Mouse (Mus musculus) MN1 (cell line): ENCODE measurements around the gene Gpank1.

Experiments used
- DNase-seq: peaks from one replicate; pipeline ENCODE4 v3.0.0-alpha.2; 2016; ENCODE audit warnings: low spot score

Gpank1 gene

DNA sequence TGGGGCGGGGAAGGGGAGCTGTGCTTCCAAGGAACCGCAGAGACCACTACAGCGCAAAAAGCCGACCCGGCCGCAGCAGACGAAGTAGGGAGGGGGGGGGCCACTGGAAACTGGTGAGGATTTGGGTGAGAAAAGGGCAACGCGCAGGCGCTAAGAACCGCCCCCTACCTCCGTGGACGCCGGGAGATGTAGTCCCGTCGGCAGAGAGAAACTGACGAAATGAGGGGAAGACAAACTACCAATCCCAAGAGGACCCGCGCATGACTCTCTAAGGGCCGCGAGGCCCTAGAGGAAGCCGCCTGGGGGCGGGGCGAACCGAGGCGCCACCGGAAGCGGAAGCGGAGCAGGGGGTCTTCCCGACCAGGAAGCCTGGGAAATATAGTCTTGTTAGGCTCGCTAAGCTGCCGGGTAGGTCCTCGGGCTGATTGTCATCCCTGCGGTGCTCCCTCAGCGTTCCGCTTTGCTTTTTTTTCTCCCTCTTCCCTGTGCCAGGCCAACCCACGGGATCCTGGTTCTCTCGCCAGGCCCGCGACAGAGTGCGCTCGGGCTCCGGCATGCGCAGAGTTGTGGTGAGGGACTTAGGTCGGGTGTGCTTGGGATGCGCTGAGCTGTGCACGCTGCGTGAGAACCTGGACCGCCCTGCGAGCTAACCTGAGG, at the start of gene Gpank1:
Gene Gpank1, plus strand, starts transcription at position 313 of the 657 bp plus-strand sequence.
- peak; percentile 99 for DNase-seq

DNA sequence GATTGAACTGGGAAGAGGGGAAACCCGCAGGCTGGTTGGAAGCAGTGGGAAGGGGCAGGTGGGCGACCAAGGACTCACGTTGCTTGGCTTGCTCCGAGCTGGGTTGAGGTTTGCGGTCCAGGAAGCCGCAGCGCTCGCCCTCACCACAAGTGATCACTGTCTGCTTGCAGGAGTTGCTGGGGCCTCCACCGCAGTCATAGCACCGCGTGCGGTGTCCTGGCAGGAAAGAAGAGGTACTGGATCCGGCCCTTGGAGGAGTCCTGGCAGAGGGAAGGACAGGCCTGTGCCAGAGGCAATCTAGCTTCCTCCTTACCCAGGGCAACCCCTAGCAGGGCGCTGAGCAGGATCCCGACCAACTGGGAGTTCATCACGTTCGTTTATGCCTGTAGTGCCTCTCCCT, 47.2 kb upstream of the Gpank1 start:
- no peak for DNase-seq

DNA sequence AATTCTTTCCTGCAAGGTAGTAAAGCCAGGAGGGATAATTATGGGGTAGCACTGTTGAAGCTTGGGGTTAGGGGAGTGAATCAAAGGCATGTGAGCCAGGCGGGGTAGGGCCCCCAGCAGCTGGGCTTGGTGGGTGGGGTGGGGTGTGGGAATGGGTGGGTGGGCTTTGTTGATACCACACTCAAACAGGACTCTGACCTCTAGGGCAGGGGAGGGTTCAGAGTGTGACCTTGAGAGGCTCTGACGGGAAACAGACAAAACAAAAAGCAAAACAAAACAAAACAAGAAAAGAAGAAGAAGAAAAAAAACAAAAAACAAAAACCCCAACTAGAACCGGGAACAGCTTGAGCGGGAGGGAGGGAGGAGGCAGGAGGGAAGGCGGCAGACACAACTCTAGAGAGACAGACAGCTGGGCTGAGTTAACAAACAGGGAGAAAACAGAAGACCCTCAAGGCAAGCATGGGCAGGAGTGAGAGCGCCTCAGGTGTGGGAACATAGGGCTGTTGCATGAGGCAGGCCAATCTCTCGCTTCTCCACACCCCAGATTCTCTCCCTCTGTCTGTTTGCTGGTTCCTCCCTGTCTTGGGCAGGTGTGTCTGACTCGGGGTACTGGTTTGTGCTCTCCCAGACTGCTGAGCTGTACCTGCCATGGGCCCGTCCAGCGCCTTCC, 44.6 kb upstream of the Gpank1 start, which contains the start of gene Ly6g6e:
Gene Ly6g6e, plus strand, starts transcription at position 396 of the 670 bp plus-strand sequence.
- no peak for DNase-seq

DNA sequence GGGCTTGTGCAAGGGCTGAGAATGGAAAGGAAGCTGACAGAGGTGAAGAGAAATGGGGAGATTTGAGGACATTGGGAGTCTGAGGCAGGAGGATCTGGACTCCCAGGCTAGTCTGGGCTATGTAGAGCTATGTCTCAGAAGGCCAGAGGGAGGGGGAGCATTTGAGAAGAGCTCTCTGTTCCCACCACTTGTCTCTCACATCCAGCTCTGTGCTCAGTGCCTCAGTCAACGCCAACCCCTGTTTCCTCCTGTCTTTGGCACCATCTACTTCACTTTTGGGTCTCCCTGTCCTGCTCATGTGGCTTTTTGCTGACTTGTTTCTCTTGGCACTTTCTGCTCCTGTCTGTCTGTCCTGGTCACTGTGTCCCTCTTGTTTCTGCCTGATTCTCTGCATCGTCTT, 44.0 kb upstream of the Gpank1 start:
- DNase-seq, result no peak

DNA sequence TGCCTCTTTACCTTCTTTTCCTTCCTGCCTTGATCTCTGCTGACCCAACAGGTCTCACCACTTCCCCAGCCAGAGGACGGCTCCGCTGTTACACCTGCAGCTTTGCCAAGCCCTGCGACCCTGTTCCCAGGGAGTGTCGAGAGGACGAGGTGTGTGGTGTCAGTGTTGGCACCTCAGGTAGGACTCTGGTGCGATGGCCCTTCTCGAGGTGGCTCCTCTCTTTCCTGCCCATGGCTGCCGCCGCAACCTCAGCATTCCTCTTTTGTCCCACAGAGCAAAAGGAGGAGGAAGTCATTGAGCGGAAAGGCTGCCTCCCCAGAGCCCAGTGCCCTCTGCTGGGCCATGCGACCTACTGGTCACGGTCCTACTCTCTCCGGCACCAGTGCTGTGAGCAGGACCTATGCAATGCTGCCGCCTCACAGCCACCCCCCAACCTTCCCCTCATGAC, 43.4 kb upstream of the Gpank1 start, which contains the start of gene Ly6g6d:
Gene Ly6g6d, minus strand, starts transcription at position 280 of the 448 bp plus-strand sequence.
- no peak for DNase-seq

DNA sequence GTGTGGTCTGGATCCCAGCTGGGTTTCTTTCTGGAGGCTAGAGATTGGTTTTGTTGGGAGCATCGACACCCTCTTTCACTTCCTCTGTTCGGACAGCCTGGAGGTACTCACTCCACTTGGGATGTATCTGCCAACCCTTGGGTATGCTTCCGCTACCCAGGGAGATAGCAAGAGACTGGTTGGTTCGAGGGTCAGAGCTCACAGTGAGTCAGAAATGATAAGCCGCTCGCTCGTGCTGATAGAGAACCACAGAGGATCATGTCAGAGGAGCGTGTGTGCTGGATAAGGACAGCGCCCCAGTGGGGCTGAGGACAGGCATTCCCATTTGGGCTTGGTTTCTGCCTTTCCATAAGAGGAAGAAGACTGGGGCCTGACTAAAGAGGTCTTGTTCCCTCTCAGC, 41.5 kb upstream of the Gpank1 start:
- DNase-seq, result no peak

DNA sequence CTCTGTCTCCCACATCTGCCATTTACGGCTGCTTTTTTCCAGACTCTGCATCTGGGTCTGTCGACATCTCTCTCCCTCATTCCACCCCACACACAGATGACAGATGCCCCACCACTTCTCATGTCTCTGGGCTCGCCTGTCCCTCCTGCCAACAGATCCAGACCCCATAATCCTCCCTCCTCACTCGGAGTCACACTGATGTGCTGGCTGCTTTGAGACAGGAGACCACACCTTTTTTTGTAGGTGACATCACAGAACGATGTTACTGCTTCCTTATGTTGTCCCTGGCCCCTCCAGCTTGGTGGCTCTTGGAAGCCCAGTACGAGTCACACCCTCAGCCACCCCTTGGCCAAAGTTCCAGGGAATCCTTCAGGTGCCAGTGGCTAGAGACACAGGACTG, 41.0 kb upstream of the Gpank1 start:
- DNase-seq, result no peak

DNA sequence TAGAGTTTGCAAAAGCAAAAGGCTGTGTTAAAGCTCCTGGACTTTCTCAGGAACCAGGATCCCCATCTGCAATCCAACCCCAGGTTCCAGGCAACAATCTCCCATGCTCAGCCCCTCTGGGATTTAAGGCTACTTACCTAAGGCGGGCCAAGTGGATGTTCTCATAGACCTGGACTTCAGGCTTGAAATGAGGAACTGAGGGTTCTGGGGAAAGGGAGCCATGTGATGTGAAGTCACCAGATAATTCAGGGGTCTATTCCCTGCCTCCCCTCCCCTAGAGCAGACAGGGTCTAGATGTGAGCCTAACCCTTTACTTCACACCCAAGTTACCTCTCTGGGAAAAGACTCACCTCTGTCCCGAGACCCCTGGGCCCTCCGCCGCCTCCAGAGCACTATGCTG, 40.5 kb upstream of the Gpank1 start:
- no peak for DNase-seq

DNA sequence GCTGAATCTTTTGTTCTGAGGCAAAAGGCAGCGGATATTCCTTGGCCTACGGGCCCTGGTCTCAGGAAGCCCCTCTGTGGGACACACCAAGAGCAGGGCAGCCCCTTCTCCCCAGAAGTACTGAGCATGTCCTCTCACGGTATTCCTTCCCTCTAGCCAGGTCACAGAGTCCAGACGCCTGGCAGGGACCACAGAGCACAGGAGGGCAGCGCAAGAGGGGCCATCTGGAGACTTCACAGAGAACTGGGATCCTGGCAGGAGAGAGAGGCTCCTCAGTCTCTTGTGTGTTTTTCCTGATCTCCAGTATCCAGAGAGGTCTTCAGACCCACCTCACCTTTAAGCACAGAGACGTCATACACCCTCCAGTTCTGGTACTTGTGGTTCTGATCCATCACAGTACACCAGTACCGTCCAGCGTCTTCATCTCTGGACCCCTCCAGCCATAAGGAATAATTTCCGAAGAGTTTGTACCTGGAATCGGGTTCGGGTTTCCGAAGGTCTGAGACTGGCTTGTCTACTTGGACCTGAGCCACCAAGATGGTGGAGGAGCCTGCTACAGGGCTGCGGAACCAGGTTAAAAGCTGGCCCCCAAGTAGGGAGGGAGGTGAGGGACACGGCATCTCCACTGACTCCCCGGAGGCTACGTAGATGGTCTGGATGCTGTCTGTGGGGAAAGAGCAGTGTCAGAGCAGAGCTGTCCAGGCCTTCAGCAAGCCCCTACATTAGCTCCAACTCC, 38.2 kb upstream of the Gpank1 start:
- DNase-seq, result peak; percentile 57

DNA sequence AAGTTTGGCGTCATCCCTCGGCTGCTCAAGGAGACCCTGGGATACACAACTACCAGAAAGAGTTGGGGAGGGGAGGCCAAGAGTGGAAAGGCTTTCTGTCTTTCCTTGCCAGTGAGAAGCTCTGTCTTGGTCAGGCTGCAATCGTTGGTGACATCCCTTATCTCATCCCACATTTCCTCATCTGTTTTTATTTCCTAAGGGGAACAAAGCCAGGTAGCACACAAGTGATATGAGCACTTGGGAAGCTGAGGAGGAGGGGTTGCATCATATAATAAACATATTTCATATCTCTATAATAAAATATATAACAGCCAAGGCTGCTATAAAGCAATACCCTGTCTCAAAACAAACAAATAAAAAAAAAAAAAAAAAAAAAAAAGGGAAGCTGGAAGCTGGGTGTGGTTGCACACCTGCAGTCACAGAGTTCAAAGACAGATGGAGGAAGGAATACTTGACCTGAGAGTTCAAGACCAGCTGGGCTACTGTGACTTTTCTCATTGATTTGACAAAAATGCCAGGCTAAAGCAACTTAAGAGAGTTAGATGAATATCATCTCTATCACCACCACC, 37.2 kb upstream of the Gpank1 start:
- no peak for DNase-seq

DNA sequence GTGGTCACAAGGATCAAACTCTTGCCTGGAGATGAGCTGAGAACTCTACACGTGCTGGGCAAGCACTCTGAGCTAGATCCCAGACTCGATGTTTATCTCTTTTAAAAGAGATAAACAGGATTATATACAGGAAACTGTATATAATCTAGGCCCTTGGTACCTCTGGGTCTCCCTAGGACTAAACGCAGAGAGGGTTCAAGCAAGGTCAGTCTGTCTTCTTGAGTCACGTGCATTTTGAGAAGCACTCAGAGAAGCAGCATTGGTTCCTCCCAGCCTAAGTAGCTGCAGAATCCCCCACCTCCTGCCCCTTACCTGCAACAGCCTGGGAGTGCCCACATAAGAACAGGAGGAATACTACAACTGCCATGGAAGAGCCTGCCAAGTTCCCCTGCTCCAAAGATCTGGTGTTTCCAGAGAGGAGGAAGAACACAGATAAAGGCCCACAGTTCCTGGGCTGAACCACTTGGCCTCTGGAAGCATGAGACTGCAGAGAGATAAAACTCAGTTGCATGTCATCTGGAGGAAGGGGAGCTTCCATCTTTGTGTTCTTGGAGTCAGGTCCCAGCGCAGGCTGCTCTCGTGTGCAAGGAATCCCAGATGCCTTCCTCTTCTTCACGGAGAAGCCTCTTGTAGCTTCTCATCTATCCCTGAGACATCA, 35.9 kb upstream of the Gpank1 start, which contains the start of gene Ly6g6f:
Gene Ly6g6f, minus strand, starts transcription at position 403 of the 658 bp plus-strand sequence.
- DNase-seq, result no peak

DNA sequence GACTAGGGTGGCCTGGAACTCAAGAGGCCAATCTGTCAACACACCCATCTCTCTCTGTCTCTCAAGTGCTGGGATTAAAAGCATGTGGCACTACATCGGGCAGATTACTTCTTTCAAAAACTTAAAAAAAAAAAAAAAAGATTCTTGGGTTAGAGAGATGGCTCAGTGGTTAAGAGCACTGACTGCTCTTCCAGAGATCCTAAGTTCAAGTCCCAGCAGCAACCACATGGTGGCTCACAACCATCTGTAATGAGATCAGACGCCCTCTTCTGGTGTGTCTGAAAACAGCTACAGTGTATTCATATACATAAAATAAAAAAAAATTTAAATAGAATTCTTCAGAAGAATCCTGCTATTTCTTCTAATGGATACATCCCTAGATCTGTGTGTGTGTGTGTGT, 33.1 kb upstream of the Gpank1 start:
- DNase-seq, result no peak

DNA sequence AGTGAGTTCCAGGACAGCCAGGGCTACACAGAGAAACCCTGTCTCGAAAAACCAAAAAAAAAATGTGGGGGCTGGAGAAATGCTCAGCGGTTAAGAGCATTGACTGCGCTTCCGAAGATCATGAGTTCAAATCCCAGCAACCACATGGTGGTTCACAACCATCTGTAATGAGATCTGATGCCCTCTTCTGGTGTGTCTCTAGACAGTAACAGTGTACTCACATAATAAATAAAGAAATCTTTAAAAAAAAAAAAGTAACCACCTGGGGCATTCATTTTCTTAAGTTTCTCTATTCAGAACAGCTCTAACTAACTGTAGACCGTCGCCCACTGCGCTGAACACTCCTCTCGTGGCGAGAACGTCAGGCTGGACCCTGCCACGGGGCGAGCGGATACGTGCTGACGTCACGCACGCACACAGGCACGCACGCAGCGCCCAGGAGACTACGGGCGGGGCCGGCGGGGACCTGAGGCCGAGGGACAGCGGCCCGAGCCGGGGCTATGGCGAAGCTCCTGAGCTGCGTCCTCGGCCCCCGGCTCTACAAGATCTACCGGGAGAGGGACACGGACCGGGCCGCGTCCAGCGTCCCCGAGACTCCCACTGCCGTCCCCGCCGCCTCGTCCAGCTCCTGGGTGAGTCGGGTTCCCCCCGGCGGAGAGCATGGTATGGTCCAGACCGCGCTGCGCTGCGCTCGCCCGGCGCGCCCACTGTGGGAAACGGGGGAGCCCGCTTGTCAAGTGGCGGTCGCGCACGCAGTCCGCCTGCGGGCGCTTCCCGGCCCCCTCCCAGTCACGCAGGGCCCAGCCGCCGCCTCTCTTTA, 32.2 kb upstream of the Gpank1 start, which contains the start of gene Abhd16a:
Gene Abhd16a, plus strand, starts transcription at position 439 of the 820 bp plus-strand sequence.
- peak; percentile 97 for DNase-seq

DNA sequence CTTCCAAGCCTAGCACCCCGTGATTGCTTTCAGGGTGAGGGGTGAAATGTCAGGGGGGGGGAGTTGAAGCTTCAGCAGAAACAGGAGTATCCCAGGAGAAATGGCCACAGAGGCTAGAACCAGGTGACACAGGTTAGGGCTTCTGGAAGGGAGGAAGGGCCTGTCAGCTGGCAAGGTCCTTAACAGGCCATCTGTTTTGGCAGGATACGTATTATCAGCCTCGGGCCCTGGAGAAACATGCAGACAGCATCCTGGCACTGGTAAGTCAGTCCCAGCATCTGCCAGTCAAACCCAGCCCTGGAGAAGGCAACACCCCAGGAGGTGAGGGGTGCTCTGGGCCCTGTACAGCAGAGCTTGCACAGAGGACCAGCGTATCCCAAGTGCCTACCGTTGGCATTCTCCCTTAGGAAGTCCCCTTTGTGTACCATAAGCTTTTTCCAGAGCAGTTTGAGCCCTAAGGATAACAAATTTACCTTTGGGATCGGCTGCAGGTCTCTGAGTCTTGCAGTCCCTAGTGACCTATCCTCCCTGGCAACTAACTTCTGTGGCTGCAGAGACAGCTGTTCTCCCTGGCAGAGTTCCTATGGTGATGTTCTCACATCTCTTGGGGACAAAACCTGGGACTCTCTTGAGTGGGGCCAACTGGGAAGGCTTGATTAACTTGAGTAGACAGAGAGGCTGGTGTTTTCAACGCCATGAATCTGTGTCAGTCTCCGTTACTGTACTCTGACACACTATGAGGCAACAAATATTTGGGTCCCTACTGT, 30.9 kb upstream of the Gpank1 start:
- peak; percentile 87 for DNase-seq

DNA sequence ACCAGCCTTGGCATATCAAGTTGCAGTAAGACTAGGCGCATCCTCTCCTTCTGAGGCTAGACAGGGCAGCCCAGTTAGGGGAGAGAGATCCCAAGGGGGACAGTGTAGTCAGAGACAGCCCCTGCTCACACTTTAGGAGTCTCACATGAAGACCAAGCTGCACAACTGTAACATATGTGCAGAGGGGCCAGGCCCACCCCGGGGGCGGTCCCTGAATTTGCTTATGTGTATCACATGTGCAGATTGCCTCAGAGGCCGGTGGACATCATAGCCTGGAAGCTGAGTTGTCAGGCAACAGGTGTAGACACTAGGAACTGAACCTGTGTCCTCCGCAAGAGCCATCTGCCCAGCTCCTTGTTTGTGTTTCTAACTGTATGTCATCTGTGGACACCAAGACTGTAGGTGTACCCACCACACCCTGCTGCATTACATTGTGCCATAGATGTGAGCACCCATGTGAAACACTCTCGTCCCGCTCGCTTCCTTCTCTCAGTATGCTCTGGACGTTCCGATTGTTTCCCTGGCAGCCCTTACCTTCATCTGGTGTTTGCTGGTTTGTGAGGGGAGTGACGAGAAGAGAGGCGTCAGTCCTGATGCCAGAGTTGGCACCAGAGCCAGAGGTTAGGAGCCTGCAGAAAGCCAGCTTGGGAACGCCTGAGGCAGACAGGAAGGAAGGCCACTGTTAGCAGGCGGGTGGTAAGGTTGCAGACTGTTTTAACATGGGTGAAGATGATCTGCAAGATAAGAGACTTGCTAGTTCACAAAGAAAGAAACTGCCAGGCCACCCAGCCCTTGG, 28.7 kb upstream of the Gpank1 start:
- DNase-seq, result peak; percentile 62

DNA sequence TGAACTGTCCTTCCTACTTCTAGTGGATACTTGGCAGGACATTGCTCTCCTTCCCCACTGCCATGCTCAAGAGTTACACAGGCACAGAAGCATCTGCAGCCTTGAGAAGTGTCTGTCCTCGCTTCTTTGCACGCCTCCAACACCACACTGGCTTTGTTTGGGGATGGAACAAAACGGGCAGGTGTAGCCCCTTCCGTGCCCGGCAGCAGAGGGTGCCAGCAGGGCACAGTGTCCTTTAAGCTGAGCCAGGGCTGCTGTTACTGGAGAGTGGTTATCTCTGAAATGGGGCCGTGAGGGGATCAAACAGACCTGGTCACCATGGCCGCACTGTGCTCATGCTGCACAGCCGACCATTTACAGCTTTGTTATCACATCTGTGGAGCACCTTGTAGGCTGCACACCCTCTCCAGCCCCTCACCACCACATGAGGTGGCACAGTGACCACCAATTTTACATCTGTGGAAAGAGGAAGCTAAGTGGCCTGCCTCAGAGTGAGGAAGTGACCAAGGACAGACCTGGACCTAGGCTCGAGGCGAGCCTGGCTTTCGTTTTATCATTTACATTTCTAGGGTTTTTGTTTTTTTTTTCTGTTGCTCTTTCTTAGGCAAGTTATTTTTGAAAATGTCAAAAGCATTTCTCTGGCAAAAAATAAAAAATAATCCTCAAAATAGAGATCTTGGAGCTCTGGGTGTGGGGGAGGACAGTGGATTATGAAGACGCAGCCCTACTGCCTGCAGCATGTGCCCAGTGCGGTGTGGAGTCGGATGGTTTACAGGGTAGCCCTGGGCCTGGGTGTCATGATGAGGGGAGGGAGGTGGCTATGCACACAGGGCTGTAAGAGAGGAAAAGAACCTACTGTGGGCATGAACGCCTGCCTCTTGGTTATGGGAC, 26.5 kb upstream of the Gpank1 start:
- DNase-seq, result no peak

DNA sequence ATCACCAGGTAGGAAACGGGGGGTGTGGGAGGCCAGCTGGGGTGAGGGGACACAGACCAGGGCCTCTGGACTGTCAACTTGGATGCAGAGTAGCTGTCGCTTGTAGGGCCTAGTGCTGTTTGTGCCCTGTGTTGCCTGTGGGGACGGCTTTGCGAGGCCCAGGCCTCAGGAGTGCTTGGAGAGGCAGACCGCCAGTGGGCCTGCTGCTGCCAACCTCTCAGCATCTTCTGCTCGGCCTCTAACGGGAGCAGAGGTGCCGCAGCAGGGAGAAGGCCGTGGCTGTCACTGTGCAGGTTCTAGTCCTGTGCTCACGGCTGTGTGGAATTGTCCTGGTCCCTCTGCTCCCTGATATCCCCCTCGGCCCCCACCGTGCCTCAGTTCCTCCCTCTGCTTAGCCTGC, 24.7 kb upstream of the Gpank1 start:
- DNase-seq, result no peak

DNA sequence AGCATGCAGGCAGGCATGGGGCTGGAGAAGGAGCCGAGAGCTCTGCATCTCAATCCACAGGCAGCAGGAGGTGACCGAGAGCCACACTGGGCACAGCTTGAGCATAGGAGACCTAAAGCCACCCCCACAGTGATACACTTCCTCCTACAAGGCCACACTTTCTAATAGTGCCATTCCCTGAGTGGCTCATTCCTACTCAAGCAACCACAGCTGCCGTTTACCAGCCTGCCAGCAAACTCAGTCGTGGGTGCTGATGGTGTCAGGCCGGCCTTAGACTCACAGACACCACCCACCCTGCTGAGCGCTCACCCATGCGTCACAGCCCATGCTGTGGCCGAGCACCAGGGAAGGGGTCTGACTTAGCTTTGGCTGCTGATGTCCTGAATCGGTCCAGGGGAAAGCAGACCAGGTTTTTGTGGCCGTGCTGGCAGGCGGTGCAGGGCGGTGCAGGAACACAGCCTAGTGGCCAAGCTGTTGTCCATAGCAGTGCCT, 24.0 kb upstream of the Gpank1 start:
- DNase-seq, result no peak
